Mouse (Mus musculus): ENCODE measurements around the gene Tmco1. TPM values are rescaled to one million over a fixed set of nuclear protein-coding genes. Genes with fewer than 3 reads are reported as not detected.

Gene Tmco1
- polyA plus RNA-seq, 1 experiment from 2014 or later = 86.2 TPM

GRCm38 (mm10) chr1:167381050-167382015 is 73.2 kb downstream of the Tmco1 start:
- Histone ChIP-seq H3K4me3 (replicated peaks) (no peak overlapping the region), H3K4me2 (no peak overlapping the region), H3K9me3 (no peaks in the 10 kb centered on the region), H3K36me3 (peaks cover 2% of the 10 kb centered on the region; the same call in 1 of the 2 replicates), H3K4me1 (0 out of 2 replicates have a peak, but pooled peaks cover 8% of the 10 kb centered on the region), H3K27ac (peak overlapping the region; percentile 31; the same call in 1 of the 2 replicates), H3K27me3 (replicated peaks) (no peaks in the 10 kb centered on the region), H3K9ac (no peak overlapping the region)
- WGBS = 71% methylated on average over 8 of the region's 8 CpGs
- ATAC-seq (ENCODE audit: insufficient read depth, low FRiP score, low read depth) = no peak

- peaks cover 14% of the 10 kb centered on the region; the same call in 1 of the 2 replicates for H3K4me1 ChIP-seq
- WGBS = 72% methylated on average over 7 of the region's 7 CpGs
- H3K4me3 ChIP-seq (replicated peaks) = no peak overlapping the region
- H3K36me3 ChIP-seq = no peaks in the 10 kb centered on the region
- 0 out of 2 replicates have a peak overlapping the region, but pooled peaks have one; percentile 9 for H3K27ac ChIP-seq
- no peak overlapping the region for H3K9ac ChIP-seq
- no peaks in the 10 kb centered on the region for H3K9me3 ChIP-seq
- no peak overlapping the region for H3K4me2 ChIP-seq
- H3K27me3 ChIP-seq (replicated peaks) = no peaks in the 10 kb centered on the region
- no peak for ATAC-seq (ENCODE audit: insufficient read depth, low FRiP score, low read depth)
Measured at GRCm38 (mm10) chr1:167382316-167382715, 74.1 kb downstream of the Tmco1 start.

GRCm38 (mm10) chr1:167382763-167383162 is 74.6 kb downstream of the Tmco1 start:
- 88% methylated on average over 5 of the region's 5 CpGs for WGBS
- no peak overlapping the region for H3K9ac ChIP-seq
- no peaks in the 10 kb centered on the region for H3K36me3 ChIP-seq
- no peak overlapping the region for H3K4me2 ChIP-seq
- no peak overlapping the region for H3K4me3 ChIP-seq (replicated peaks)
- ATAC-seq (ENCODE audit: insufficient read depth, low FRiP score, low read depth) = no peak
- H3K9me3 ChIP-seq = no peaks in the 10 kb centered on the region
- H3K4me1 ChIP-seq = peaks cover 14% of the 10 kb centered on the region; the same call in 1 of the 2 replicates
- H3K27me3 ChIP-seq (replicated peaks) = no peaks in the 10 kb centered on the region
- no peak overlapping the region for H3K27ac ChIP-seq

GRCm38 (mm10) chr1:167383178-167383577 is 75.0 kb downstream of the Tmco1 start:
- Histone ChIP-seq H3K9me3 (no peaks in the 10 kb centered on the region), H3K27me3 (replicated peaks) (no peaks in the 10 kb centered on the region), H3K36me3 (no peaks in the 10 kb centered on the region), H3K4me1 (peaks cover 14% of the 10 kb centered on the region; the same call in 1 of the 2 replicates), H3K9ac (no peak overlapping the region), H3K27ac (no peak overlapping the region), H3K4me2 (no peak overlapping the region), H3K4me3 (replicated peaks) (no peak overlapping the region)
- ATAC-seq (ENCODE audit: insufficient read depth, low FRiP score, low read depth) = no peak
- 87% methylated on average over 5 of the region's 5 CpGs for WGBS

Small RNA genes lying within 50 kb of the gene (microRNA-seq; reads per million reads assigned to microRNA genes)
- not detected for gene Gm25911
- gene Mir6347 = not detected

Other genes with a start within 250 kb of the Tmco1 start
- gene Uck2, start 23.1 kb upstream of the Tmco1 start, polyA plus RNA-seq (2015; fragmentation: Nextera tagmentation; extraction: Ambion mirVana) = 73.3 and 79.9 TPM in 2 replicates
- 77.1 and 92.8 TPM in 2 replicates for gene Aldh9a1, start 41.6 kb downstream of the Tmco1 start, polyA plus RNA-seq (2015; fragmentation: Nextera tagmentation; extraction: Ambion mirVana)
- gene Mgst3, start 85.5 kb downstream of the Tmco1 start, polyA plus RNA-seq (2015; fragmentation: Nextera tagmentation; extraction: Ambion mirVana) = 184 and 224 TPM in 2 replicates
- 0.12 TPM in 2 replicates for gene Lrrc52, start 158.4 kb downstream of the Tmco1 start, polyA plus RNA-seq (2015; fragmentation: Nextera tagmentation; extraction: Ambion mirVana)

All from stomach, embryonic 15.5 days (tissue).